Mouse (Mus musculus) gastrocnemius, adult 18-20 months (tissue): ENCODE data around the gene D10Wsu102e. TPM values are rescaled to one million over a fixed set of nuclear protein-coding genes. Genes with fewer than 3 reads are reported as not detected.
"Not testable (repeated sequence)": the region's sequence is repeated elsewhere in the genome, so short reads cannot be mapped to it uniquely, and the experiment has no call there.

Experiments
- DNase-seq: peaks from one replicate; pipeline ENCODE4 v3.0.0; 2021; ENCODE audit warnings: low spot score
- total RNA-seq, 2 experiments: library from RNA; stranded (reverse); gene quantifications; 2 replicates each; pipeline ENCODE4 v1.2.3; 2021

Gene D10Wsu102e
- total RNA-seq, 2 experiments from 2014 or later = 0.45 to 0.53 TPM

DNA sequence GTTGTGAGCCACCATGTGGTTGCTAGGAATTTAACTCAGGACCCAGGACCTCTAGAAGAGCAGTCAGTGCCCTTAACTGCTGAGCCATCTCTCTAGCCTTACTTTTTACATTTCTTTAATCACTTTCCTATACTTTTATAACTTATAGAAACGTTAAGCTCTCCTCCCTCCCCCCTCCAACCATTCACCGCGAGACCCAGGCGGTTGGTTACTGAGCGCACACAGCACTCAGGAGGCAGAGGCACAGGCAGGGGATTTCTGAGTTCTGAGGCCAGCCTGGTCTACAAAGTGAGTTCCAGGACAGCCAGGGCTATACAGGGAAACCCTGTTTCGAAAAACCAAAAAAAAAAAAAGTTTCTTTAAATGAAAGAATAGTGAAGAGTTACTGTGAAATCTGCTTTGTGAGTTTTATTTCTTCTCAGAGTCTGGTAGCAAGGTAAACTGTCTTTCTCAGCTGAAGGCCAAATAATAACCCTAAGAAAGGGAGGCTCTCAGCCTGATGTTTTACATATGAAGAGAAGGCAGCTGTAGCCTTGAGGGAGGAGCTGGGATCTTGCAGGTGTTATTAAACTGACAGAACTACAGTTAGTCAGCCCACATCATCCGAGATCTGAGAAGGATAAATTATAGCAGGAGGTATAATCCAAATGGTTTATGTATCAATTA is 14.2 kb upstream of the D10Wsu102e start:
- no peak for DNase-seq

DNA sequence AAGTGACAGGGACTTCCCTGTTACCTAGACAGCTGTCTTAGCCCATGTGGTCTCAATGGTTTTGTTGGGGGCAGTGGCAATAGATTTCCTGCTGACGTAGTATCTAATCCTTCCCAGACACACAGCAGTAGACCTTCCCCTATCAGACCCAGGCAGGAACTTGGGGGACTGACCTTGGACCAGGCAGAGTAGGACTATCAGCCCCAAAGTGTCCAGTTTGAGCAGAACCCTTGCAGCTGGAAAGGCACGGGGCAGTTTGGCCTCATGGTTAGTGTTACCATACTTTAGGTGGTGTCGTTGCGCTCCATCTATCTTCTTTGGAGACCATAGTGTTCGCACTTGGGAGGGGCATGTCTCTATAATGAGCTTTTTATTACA is 13.7 kb upstream of the D10Wsu102e start:
- DNase-seq = no peak

DNA sequence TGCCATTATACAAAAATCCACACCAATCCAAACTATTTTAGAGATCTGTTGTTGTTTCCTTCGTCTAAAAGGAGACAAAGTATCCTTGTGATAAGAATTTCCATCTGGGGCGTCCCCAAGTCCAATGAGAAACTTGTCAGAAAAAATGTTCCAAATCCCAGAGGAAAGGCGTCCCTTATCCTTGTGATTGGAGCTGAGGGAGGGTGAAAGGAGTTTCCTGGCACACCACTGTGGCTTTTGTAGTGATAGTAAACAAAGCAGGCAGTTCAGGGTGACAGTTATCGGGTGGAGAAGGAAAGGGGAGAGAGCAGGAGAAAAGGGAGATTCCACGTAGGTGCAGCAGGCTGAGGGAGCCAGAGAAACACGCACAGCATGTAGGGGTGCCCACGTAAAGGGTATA is 12.5 kb upstream of the D10Wsu102e start:
- no peak for DNase-seq

DNA sequence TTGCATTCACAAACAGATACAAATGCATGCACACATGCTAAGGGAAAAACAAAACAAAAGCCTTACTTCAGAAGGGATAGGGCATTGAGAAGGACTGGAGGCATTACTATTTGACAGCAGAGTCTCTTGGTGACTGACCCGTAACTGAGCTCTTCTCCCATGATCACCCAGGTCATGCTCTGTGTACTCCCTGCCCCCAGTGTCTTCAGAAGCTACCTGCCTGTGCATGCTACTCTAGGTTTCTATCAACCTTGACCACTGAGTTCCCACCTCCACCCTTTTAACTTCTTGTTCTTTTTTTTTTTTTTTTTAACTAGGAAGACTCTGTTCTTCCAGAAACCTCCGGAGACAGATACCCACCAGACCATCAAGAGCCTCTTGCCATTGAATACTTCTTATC is 9.3 kb upstream of the D10Wsu102e start:
- no peak for DNase-seq

DNA sequence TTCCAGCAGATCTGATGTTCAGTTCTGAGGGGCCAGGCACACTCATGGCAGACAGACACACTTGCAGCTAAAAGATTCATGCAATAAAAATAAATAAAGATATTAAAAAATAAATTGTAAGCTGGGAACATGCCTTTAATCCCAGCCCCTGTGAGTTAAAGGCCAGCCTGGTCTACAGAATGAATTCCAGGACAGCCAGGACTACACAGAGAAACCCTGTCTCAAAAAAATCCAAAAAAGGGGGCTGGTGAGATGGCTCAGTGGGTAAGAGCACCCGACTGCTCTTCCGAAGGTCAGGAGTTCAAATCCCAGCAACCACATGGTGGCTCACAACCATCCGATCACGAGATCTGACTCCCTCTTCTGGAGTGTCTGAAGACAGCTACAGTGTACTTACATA is 8.2 kb upstream of the D10Wsu102e start:
- DNase-seq = not testable (repeated sequence)

DNA sequence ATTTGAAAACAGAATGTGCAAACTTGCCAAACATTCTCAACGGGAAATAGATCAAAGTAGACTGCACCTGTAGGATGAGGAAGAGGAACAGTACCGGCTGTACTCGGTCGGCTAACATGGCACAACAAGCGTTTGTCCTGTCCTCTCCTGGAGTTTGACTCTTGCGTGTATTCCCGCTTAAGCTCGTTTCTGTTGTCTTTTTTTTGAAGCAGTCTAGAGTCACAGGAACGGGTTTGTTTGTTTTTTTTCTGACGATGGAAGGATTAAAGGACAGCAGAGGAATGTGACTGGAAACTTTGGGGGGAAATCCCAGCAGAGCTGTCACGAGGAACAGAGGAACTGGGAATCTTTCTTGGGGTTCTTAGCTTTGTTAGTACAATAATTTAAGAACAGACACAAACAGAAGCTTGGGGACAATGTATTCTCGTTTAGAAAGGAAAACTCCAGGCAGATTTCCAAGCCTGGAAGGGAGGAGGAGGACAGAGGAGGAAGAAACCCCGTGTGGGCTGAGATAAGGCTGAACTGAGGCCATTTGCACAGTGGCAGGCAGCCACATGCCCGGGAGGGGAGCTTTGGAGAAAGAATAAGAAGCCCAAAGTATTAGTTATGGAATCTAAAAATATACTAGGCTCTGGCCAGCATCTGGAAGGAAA is 6.2 kb upstream of the D10Wsu102e start:
- DNase-seq = peak; percentile 34

DNA sequence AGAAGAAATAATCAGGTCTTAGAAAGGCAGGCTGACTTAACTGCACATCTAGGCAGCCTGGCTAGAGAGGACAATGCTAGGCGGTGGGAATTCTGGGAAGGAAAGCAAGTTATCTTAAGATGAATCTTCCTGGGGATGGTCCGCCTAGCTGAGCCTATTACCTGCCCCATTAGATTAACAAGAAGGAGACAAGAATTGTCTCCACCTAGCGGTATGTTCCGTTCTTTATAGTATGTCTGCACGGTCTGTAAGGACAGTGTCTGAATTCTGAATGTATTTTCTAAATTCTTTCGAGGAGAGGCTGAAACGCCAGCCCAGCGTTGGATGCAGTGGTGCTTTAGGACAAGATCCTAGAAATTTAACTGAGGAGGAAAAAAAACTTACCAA is 5.7 kb upstream of the D10Wsu102e start:
- DNase-seq = peak; percentile 24

DNA sequence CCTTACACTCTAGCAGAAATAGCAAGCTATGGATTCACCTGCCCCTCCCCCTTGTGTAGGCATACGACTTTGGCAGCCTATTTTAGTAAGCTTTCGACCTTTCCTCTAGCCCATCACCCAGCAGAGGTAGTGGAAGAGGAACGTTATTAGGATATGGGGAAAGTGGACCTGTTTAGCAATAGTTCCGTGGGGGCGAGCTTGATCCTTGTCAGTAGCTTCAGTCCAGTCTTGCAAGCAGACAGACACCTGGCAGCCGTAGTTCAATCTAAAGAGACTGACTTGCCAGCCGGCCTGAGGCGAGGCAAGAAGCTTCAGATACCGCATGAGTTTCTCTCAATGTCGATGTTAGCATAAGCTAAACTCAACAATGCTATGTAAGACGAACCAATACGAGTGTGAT is 3.6 kb upstream of the D10Wsu102e start:
- no peak for DNase-seq

DNA sequence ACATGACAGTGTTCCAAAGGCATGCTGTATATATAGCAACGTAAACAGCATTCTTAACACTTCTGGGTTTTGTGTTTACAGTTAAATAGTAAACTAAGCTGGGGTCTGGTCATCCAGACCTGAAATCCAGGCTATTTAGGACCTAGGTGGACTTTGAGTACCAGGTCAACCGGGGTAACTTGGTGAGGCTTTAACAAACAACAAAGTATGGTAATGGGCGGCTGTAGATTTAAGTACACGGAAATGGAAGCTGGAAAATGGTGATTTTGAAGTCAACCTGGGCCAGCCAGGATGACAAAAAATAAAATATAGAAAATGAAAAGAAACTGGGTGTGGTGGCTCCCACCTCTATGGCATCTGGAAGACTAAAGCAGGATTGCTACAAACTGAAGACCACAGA is 570 bp upstream of the D10Wsu102e start:
- DNase-seq = no peak

DNA sequence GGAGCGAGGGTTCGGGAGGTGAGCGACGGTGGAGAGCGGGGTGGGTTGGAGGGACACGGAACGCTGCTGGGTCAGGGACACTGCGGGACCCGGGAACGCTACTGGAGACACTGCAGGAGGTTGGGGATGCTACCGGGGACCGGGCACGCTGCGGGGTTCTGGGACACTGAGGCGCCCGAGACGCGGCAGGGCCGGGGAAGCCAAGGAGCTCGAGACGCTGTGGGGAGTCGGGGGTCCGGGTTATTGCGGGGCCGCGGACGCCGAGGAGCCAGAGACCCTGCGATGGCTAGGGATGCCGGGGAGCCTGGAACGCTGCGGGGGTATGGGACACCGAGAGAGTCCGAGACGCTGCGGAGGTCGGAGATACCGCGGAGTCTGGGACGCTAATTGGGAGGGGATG is 335 bp downstream of the D10Wsu102e start:
- no peak for DNase-seq

DNA sequence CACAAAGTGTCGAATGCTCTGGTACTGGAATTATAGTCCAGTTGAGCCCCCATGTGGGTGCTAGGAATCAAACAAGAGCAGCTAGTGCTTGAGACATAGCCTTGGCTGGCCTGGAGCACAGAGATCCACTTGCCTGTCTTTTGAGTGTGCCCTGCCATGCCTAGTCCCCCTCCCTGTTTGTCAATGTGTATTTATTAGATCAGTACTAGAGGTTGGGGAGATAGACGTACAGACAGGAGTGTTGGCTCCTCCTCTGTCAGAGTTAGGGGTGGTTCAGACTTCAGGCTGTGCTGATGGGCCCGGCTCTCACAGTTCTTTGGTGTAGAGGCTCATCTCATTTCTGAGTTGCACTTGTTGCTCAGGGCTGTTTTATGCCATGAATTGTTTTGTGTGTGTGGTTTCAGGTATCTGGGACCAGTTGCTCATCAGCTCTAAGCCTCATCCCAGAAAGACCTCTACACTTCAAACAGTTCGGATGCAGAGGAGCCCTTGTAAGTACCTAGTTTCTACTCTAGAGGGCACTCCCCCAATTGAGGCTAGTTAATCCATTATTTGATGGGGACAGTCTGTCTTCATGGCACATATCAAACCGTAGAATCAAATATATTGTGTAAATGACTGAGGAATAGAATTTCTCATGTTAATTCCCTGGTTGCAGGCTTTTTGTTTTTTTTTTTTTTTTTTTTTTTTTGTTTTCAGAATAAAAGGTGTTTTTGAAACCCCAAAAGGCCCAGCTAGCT is 1.8 kb downstream of the D10Wsu102e start:
- peak; percentile 15 for DNase-seq

DNA sequence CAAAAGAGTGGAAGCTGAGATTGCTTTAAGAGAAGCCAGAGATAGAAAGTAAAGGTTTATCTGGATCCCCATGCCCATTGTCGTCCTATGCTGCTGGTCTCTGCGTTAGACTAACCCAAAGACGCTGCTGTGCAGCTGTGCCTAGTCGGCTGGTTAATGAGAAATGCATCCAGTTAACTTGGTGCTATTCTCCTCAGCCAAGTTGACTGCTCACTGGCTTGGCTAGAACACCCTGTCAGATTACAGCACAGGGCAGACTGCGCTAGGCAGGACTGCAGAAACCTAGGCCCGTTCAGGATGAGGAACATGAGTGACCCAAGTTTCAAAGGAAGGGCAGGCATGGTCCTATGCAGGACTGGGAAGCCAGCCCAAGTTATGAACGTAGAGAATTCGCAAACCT is 3.4 kb downstream of the D10Wsu102e start:
- DNase-seq = no peak

DNA sequence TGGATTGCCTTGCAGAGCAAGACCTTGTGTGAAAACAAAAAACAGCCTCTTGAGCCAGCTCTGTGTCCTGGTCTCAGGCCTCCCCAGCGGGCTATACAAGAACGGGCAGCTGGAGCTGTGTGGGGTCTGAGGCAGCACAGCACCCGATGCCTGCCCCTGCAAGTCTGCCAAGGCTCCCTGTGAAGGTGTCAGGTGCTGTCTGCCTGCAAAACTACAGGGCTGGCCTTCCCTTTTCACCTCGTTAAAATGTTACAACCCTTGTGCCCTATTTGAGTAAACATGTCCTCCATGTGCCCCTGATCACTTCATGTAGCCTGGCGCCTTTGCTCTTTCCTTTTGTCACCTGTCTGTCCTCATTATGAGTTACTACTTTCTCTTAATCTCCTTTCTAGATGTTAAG is 8.9 kb downstream of the D10Wsu102e start:
- no peak for DNase-seq

DNA sequence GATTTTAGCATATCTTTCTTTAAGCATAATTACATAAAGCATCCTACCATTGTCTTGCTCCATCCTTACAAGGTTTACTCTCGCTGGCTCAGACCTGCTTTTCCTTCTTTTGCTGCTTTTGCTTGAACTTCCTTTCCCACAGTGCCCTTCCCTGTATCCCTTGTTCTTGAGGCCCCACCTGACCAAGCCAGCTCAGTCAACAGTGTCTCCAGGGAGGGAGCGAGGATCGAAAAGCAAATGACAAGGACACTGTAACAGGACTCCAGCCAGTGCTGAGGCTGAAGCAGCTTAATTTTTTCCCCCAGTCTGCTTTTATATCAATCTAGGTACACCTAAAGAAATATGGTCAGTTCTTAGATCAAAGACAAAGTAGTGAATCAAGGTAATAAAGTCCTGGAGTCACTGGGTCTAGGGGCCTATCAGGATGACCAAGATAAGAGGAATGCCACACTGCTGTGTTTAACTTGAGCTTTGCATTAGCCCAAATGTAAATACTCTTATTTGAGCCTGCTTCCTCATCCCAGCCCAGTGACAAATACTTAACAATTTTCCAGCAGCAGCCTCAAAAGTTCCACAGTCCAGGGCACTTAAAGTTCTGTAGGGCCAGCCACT is 14.1 kb downstream of the D10Wsu102e start:
- no peak for DNase-seq

DNA sequence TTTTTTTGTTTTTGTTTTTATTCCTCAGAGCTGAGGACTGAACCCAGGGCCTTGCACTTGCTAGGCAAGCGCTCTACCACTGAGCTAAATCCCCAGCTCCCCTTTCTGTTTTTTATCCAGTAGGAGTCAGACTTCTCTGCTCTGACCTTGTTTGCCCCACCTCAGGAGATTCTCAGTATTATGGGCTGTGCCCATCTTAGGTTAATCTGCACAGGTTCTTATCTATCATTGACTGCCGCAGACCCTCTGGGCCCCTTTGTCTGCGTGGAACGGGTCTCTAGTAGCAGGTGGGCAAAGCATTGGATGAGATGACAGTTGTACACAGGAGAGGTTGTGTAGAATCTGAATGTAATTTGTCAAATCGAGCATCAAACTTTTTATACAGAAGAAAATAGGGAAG is 15.4 kb downstream of the D10Wsu102e start:
- not testable (repeated sequence) for DNase-seq

DNA sequence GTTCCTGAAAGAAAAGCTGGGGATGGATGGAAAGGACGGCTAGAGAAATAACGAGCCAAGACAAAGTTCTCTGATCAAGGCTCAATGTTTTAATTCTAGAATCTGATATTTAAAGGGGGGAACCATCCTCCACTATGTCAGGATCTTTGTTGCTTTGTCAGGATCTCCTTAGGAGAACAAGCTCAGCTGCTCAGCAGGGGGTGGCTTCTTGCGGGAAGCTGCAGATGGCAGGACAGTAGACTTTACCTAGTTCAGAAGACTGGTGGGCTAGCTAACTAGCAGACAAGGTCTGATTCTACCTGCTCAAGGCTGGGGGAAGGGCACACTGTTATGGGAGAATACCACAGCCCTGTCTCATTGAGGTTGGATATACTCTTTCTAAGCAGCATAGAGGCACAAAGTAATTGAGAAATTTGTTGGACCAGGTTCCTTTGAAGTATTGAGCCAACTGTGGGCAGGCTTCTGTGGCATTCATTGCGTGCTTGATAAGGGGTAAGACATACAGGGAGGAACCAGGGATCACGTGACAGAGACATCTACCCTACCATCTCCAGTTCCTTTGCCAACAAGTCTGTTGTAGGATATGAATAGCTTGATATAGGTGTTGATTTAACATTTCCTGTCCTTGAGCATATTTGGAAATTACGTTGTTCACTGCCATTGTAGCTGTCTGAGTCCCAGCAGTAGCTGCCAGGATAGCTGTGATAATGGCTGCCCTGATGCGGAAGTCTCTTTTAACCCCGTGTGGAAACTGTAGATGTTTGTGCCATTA is 17.1 kb downstream of the D10Wsu102e start:
- DNase-seq = no peak

DNA sequence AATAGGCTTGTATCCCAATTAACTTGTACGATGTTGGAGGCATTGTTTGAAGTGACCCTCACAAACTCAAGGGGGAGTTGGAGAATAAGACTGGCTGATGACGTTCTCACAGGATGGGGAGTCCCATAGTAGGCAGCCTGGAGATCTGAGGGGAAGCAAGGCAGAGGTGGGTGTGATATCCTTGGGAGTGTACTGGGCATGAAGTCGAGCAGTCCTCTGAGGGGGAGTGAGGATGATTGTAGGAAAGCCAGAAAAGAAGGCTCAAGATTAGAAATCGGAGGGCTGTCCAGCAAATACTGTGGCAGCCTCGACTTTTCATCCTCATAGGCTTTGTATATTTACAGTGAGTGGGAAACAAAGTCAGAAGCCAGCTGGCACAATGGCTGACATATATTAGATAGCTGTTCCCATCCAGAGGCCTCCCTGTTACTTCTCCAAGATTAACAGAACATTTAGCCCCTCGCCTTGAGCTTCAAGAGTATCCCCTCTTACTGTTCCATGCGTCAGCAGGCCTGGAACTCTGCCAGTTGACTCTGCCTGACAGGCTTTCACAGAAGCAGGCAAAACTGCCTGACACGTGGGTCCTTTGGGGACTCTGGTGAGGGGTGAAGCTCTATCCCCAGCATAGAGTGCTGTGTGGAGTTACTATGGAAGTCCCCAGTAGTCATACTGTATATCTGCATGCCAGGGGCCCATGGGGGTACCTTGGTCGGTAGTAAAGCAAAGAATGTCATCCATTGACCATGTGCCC is 18.2 kb downstream of the D10Wsu102e start:
- no peak for DNase-seq

DNA sequence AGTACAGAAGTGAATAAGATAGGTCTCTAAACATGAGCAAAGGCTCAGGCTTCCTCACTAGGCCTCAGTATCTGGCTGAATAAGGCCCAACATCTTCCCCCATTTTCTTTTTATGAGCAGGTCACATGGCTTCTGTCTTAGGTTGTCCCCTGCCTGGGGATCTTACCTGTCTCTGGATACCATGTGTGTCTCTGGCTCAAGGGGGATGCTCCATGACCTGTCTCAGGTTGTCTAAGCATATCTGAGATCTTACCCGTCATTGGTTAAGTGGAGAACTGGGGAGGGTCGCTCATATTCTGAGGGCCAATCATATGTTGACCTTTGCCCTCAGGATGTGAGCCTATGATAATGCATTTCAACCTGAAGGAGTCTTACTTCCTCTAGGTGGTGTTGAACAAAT is 20.5 kb downstream of the D10Wsu102e start:
- no peak for DNase-seq

DNA sequence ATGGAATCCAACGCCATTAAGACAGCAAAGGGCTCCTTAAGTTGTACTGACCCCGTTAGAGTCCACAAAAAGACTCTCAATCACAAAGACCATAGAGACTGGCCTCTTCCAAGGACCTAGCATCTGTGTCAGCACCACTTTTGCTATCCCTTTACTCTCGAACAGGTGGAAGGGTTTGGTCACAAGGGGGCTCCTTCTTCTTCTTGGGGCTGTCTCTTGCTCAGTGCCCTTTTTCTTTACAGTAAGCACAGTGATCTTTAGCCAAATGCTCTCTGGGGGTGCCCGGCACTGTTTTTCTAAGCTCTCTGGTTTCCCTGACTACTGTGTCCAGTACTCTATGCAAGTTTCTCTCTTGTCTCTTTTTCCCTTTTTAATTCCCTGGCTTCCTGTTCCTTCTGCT is 22.5 kb downstream of the D10Wsu102e start:
- no peak for DNase-seq

DNA sequence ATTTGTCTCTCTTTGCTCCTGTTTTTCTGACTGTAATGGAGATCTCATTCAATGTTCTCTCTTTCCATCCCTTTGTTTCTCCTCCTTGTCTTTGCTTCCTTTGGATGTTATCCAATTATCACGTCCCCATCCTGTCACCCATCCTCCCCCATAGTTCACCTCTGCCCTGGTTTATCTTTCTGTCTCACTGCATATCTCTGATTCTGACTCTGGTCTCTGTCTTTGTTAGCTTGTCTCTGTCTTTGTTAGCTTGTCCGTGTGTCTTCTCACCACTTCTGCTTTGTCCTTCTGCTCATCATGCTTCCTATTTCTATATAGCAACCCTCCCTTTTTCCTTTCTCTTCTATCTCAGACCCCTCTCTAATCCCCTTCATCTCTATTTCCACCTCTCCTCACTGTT is 23.0 kb downstream of the D10Wsu102e start:
- no peak for DNase-seq

DNA sequence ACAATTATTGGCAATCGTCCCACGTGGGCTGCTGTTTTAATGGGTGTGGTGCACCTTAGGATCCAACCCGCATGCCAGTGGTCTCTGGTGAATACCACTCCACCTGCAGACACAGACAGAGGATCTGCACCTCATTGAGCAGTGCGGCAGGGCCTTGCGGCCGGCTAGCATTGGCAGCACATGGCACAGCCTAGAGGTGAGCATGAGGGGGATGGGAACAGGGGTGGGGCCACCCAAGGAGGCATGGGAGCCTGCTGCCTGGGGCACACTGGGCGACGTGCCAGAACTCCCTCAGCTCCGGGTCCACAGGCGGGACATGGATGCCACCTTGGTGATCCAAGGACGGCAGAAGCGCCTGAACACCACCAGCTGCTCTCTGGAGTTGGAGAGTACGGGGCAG is 23.8 kb downstream of the D10Wsu102e start:
- DNase-seq = no peak
